Mouse (Mus musculus): ENCODE results near the gene Dnajc13.

GRCm38 (mm10) chr9:104165926-104166325, 96.8 kb downstream of the Dnajc13 start:
- TF ChIP-seq CTCF (IDR thresholded peaks at IDR 0.05; ENCODE audit: low read depth) (no peak), EP300 (IDR thresholded peaks at IDR 0.05; ENCODE audit: low read depth) (no peak)

Data from liver, embryonic 14.5 days (tissue).